Mouse (Mus musculus): ENCODE results near the gene Ogt.
A peak's percentile ranks its signal among the peaks of the same experiment; 100 is the strongest.

Gene Ogt

DNA sequence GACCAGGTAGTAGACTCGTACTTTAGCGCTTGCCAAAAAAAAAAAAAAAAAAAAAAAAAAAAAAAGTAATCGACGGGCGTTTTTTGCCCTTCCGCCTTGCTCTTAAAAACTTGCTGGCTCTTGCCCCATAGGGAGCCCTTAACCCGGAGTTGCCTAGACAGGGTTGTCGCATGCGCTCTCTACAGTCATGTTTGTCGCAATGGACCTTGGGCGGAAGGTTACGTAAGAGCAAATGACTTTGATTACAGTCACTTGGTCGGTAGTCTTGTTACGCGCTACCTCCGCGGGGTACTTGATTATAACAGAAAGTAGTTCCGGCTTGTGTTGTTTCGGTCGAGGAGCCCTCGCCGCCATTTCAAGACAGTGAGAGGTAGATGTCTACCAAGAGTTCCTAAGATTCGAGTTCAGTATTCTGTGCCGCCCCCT, at the start of gene Ogt:
Gene Ogt, plus strand, starts transcription at position 320 of the 426 bp plus-strand sequence.
- DNase-seq (ENCODE audit: low spot score): peak; percentile 35

GRCm38 (mm10) chrX:101616183-101616582, 23.7 kb upstream of the Ogt start:
- DNase-seq (ENCODE audit: low spot score): no peak

GRCm38 (mm10) chrX:101617889-101618288, 22.0 kb upstream of the Ogt start:
- DNase-seq (ENCODE audit: low spot score): no peak

GRCm38 (mm10) chrX:101620317-101620716, 19.5 kb upstream of the Ogt start:
- DNase-seq (ENCODE audit: low spot score): no peak

DNA sequence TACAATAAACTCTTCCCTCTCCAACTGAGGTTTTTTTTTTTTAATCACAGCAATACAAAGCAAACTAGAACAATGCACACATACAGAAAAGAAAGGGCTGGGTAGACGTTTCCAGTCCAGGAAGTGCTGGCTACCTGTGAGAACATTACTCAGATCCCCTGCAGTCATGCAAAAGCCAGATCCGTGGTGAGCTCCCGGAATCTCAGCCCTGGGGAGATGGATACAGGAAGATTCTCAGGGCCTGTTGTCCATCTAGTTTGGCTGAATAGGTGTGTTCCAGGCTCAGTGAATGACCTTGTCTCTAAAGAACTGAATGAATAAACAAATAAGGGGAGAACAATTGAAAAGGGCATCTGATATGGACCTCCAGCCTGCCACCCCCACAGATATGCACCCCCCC, 17.3 kb upstream of the Ogt start:
- no peak for DNase-seq (ENCODE audit: low spot score)

GRCm38 (mm10) chrX:101636821-101637525, 2.9 kb upstream of the Ogt start:
- DNase-seq (ENCODE audit: low spot score): no peak

DNA sequence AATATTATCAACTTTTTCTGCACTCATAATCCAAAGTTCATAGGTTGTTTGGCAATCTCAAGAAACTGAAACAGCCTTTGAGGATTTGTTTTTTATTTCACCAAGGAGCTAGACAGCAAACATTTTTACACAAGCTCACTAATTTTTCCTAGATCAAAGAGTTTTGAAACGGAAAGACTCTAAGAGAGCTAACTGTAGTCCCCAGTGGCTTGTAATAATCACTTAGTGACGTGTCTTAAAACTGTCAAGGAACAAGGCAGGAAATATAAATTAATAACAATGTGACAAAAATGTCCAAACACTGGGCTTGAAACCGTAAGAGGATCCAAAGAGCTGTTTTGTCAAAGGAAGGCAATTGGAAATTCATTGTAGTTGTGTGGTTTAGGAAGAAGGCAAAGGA, 1.0 kb upstream of the Ogt start:
- no peak for DNase-seq (ENCODE audit: low spot score)

- no peak for DNase-seq (ENCODE audit: low spot score)
These were observed 554 bp upstream of the Ogt start for GRCm38 (mm10) chrX:101639306-101639705.

GRCm38 (mm10) chrX:101640194-101641160, 617 bp downstream of the Ogt start:
- DNase-seq (ENCODE audit: low spot score): no peak

DNA sequence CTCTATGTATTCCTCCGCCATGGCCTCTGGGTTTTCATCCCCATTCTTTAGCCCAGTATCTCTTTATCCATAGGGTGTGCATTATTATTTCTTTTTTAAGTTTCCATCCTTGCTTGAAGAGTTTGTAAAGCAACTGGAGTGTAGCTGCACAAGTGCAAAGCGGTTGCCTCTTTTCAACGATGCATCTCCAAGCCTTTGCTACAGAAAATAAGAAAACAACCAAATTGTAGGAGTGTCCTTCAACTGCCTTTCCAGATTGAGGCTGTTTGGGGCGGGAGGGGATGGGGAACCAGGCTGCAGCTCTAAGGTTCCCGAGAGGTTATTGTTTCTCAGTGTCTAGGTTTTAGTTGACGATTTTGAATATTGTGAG, 1.3 kb downstream of the Ogt start:
- no peak for DNase-seq (ENCODE audit: low spot score)

DNA sequence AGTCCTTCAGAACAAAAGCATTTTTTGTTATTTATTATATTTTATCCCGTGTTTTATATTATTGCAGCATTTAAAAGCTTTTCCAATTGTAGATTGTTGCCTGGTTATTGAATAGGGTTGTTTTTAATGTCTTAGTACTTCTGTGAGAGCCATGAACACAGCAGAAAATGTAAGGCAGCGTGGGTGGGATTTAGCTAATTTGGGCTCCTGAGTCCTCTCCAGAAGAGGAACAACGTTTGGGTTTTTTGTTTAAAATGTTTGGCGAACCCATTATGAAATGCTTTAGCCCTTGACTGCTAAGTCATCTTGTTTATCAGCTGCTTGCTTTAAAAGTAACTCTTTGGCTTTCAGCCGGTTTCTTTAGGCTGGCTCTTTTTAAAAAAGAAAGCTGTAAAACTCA, 2.2 kb downstream of the Ogt start:
- DNase-seq (ENCODE audit: low spot score): no peak

GRCm38 (mm10) chrX:101645286-101645685, 5.4 kb downstream of the Ogt start:
- no peak for DNase-seq (ENCODE audit: low spot score)

DNA sequence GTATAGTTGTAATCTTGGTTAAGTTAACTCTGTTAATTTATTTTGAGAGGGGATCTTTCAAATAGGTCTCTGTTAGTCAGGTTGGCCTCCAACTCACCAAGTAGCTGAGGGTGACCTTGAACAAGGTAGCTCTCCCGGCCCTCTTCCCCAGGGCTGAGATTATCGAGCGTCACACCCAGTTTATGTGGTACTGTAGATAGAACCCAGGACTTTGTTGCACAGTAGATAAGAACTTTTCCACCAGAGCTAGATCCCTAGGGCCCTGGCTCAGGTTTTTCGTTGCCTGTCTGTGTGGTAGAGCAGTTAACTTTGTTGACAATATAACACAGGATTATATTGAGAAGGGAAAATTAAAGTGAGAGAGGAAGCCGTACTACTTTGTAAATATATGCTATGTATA, 6.8 kb downstream of the Ogt start:
- no peak for DNase-seq (ENCODE audit: low spot score)

- DNase-seq (ENCODE audit: low spot score): no peak
These were observed 55.8 kb downstream of the Ogt start for GRCm38 (mm10) chrX:101695686-101696085.

GRCm38 (mm10) chrX:101697537-101697936, 57.7 kb downstream of the Ogt start:
- no peak for DNase-seq (ENCODE audit: low spot score)

GRCm38 (mm10) chrX:101698232-101698631, 58.4 kb downstream of the Ogt start:
- no peak for DNase-seq (ENCODE audit: low spot score)

DNA sequence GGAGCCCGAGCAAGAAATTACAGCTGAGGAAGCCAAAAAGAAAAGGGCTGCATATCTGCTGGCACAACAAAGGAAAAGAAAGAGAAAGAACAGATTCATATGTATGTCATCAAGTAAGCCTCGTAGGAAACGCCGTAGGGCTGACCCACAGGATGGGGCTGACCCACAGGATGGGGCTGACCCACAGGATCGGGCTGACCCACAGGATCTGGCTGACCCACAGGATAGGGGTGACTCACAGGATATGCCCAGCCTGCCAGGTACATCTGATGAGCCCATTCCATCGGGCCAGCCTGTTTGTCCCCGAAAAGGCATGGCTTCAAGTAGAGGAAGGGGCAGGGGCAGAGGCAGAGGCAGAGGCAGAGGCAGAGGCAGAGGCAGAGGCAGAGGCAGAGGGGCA, 65.3 kb downstream of the Ogt start:
- DNase-seq (ENCODE audit: low spot score): no peak

- no peak for DNase-seq (ENCODE audit: low spot score)
These were observed 80.5 kb downstream of the Ogt start for GRCm38 (mm10) chrX:101720401-101720800.

- DNase-seq (ENCODE audit: low spot score): no peak
These were observed 90.2 kb downstream of the Ogt start for GRCm38 (mm10) chrX:101730010-101730409.

DNA sequence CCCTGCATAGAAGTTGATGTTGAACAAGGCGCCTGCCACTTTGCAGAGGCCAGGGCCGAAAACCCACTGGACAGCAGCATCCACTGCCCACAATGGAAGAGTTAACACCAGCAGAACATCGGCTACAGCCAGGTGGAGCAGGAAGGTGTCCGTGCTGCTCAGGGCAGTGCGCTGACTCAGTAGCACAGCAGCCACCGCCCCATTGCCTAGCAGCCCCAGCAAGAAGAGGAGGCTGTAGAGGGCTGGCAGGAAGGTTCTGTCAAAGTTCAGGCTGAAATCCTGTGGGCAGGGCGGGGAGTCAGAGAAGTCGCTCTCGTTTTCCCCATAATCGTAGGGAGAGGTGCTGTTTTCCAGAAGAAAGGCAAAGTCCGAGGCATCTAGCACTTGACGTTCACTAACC, 92.8 kb downstream of the Ogt start:
- no peak for DNase-seq (ENCODE audit: low spot score)

GRCm38 (mm10) chrX:101733288-101733687, 93.4 kb downstream of the Ogt start:
- DNase-seq (ENCODE audit: low spot score): no peak

DNA sequence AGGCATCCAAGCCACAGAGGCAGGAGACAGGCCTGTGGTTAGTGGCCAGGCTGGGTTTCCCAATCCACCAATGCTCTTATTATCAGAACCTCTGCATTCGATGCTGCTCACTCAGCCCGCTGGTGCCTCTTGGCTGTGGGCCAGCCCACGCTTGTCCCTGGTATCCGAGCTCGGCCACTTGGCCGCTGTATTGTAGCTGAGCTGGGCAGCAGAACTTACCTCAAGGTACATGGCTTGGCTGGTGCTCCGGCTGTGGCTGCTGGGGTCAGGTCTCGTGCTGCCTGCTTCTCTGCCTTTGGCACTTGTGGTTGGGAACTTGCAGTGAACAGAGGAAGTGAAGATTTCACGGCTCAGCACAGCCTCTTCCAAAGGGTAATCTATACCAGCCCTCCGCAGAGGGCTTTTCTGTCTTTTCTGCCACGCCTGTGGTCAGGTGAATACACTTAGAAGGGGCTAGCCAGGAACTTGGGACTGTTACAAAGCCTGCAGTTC, 94.0 kb downstream of the Ogt start, which contains the start of gene Cxcr3:
Gene Cxcr3, minus strand, starts transcription at position 442 of the 492 bp plus-strand sequence.
- no peak for DNase-seq (ENCODE audit: low spot score)
